Mouse (Mus musculus) gastrocnemius, adult 2 months (tissue): Measurements from ENCODE around the gene Auh. TPM values are rescaled to one million over a fixed set of nuclear protein-coding genes. Genes with fewer than 3 reads are reported as not detected.

ENCODE experiments used
- DNase-seq: peaks from one replicate; pipeline ENCODE4 v3.0.0; 2022
- H3K27ac ChIP-seq: fragments of 200-600 bp; 2 replicates; pipeline ENCODE4 v1.8.1; 2022; ENCODE audit warnings: mild to moderate bottlenecking
- H3K4me3 ChIP-seq: fragments of 200-600 bp; 2 replicates; pipeline ENCODE4 v1.8.1; 2022; ENCODE audit warnings: mild to moderate bottlenecking, moderate library complexity
- CTCF ChIP-seq: fragments of 200-600 bp; IDR thresholded peaks from 2 replicates; pipeline ENCODE4 v1.8.1; 2022; ENCODE audit warnings: antibody characterized with exemption, mild to moderate bottlenecking, moderate library complexity
- intact Hi-C: fragments of 180-260 bp; cut with DNase I; formaldehyde crosslinking; loops from one replicate; pipeline ENCODE4 v1.15.1; 2025
- total RNA-seq, 2 experiments: library from RNA; stranded (reverse); gene quantifications; 2 replicates each; pipeline ENCODE4 v1.2.3; 2021

Auh gene
- total RNA-seq, 2 experiments from 2014 or later, result 74.0 to 94.1 TPM

DNA sequence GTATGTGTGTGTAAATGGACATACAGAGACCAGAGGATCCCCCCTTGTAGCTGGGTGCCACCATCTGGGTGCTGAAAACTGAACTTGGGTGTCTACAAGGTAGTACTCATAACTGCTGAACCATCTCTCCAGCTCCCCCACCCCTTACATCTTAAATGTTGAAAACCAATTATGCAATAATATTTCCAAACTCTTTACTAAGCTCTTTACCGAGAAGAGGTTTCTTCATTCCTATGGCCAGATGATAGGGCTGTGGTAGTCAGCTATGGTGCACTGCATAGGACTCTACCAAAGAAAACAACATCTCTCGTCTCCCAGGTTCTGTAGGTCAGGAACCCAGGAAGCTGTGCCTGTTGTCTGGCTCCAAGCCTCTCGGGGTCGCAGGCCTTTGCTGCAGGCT lies 83.9 kb downstream of the Auh start:
- DNase-seq, result no peak
- H3K27ac ChIP-seq, result no peak overlapping the region; the same call in 1 of the 2 replicates
- no peak overlapping the region for H3K4me3 ChIP-seq
- no peak for TF ChIP-seq CTCF
- intact Hi-C loops, result no loop called here

DNA sequence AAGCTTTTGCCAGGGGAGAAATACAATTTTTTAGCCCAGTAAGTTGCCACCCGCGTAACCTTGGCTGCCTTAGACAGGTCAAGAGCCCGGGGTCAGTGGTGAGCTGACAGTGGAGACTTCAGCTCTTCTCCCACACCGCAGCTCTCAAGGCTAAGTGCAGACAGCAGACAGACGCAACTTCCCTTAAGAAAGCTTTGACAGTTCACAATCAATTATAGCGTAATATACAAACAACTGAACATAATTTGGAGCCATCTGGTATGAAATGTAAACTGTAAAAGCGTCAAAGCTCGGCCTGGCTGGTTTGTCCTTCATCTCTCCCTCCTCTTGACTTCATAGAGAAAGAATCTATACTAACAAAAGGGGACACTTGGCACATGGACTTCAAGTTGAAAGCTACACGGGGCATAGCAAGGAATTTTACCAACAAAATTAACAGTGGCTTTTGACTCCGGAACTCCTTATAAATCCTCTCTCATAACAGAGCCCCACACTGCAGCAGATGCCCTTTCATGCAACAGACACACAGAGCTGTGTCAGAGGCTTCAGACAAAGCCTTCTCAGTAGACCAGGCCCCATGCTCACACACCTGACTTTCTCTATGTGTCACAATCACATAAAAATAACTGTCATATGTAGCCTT lies 85.8 kb downstream of the Auh start:
- no peak for TF ChIP-seq CTCF
- DNase-seq, result no peak
- intact Hi-C loops, result no loop called here
- Histone ChIP-seq H3K27ac (no peak overlapping the region), H3K4me3 (no peak overlapping the region)

DNA sequence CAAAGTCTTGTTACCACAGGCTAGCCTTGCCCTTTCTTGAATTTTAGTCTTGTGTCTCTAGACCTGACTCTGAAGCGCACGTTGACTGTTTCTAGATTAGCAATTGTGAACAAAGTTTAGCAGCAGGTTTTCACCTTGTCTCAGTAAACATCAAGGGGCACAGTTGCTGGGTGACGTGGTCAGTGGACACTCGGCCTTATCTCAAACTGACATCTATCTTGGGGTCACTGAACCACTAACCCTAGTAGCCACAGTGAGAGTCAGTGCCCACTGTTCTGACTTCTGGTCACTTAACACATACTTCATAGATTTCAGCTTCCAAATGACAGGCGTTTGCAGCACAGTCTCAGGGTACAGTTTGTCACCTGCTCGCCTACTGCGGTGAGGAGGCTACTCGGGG lies 93.2 kb downstream of the Auh start:
- intact Hi-C loops, result no loop called here
- Histone ChIP-seq H3K4me3 (no peak overlapping the region), H3K27ac (no peak overlapping the region)
- no peak for DNase-seq
- no peak for TF ChIP-seq CTCF

DNA sequence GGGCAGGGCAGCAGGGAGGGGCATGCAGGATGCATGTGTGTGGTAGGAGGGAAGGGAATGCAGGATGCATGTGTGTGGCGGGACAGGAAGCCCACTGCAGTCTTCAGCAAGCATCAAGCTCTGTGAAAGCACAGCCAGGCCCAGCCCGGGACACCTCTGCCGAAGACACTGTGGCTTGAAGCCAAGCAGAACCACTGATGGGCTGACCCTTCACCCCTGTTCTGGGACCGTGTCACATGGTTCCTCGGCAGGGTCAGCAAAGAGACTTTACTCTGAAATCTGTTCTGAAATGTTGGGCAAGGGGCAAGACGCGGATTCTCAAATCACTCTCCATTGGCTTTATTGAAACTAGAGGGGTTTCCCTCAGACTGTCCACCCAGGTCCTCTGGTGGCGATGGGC lies 94.9 kb downstream of the Auh start:
- no peak for DNase-seq
- intact Hi-C loops, result loop anchor here (5.0 kb wide), 1 partner anchor 148 kb away; the partner anchor contains the start of gene Nfil3
- H3K4me3 ChIP-seq, result no peak overlapping the region
- H3K27ac ChIP-seq, result no peak overlapping the region
- TF ChIP-seq CTCF, result no peak

DNA sequence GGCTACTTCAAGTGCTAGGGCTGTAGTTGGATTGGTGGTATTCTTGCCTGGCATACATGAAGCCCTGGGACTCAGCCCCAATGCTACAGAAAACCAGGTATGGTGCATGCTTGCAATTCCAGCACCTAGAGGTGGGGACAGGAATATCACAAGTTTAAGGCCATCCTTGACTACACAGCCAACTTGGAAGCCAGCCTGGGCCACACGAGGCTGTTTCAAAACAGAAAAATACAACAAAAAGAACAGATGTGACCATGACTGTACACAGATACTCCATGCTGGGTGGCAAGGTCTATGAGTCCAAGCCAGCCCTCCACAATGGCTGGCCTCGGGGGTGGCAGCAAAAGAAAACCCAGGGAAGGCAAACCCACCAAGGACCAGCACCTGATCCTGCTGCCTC lies 95.7 kb downstream of the Auh start:
- Histone ChIP-seq H3K27ac (no peak overlapping the region), H3K4me3 (no peak overlapping the region)
- TF ChIP-seq CTCF, result no peak
- no peak for DNase-seq
- intact Hi-C loops, result loop anchor here (5.0 kb wide), 1 partner anchor 149 kb away; the partner anchor contains the start of gene Nfil3

DNA sequence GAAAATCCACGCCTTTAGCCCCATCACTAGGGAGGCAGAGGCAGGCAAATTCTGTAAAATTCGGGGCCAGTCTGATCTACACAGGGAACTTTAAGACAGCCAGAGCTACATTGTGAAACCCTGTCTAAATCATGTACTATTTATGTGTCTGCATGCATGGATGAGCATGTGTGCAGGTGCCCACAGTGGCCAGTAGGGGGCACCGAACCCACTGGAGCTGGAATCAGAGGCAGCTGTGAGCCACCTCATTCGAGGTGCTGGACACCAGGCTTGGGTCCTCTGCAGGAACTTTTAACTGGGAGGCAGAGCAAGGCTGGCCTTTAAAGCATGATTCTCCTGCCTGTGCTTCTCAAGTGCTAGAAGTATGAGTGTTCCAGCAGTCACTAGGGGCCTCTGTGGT lies 96.3 kb downstream of the Auh start:
- H3K4me3 ChIP-seq, result no peak overlapping the region
- DNase-seq, result peak; percentile 50
- H3K27ac ChIP-seq, result no peak overlapping the region
- intact Hi-C loops, result loop anchor here (5.0 kb wide), 1 partner anchor 149 kb away; the partner anchor contains the start of gene Nfil3
- TF ChIP-seq CTCF, result peak; percentile 65

DNA sequence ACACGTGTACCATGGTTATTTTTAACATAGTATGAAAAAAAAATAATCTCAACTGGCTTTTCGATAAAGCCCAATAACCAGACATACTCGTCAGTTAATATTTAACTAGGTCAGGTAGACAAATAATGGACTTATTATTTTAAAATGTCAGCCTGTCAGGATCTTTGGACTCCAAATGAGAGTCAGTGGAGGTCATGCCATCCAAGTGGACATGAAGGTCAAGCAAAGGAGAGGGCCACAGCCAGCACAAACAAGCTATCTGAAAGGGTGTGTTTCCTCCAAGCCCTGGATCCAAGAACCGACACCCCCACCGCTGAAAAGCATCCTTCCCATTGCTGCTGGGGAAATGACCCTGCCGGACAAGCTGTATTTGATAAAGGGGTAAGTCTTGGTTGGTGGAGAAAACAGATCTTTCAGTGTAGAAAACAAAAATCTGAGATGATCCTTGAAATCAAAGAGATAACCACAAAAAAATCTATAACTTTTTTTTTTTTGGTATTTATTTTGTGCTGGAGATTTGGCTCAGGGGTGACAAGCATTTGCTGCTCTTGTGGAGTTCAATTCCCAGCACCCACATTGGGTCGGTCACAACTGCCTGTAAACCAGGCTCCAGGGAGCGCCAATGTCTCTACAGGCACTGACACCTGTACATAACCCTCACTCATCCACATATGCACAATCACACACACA lies 96.9 kb downstream of the Auh start:
- no peak for DNase-seq
- TF ChIP-seq CTCF, result no peak
- intact Hi-C loops, result loop anchor here (5.0 kb wide), 1 partner anchor 150 kb away; the partner anchor contains the start of gene Nfil3

DNA sequence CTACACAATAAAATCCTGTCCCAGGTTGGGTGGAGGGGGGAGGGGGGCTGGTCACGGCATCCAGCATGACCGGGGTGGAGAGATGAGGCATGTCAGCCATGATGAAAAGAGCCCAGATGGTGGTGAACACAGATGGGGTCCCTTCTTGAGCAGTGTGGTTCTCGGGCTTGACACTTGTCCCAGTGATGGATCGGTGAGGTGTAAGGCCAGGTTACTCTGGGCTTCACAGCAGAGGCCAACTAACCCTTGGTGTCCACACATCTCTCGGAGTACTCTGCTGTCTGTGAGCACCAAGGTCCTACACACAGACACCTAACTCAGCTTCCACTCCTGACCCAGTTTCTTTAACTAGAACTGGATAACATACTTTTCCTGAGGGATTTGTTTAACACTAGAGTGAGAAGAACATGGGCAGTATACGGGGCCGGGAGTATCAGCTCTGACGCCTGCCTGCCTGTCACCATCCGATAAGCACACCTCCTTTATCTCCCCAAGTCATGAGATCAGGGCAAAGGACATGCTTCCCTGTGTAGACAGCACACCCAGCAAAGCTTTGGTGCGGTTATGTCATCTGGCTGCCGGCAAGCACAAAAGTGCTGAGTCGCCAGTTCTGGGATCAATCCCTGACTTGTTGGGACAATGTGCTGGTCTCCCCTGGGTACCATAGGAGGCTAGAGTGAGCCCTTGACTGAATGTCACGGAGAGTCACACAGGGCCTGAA lies 98.3 kb downstream of the Auh start:
- H3K27ac ChIP-seq, result no peak overlapping the region
- intact Hi-C loops, result loop anchor here (5.0 kb wide), 1 partner anchor 151 kb away; the partner anchor contains the start of gene Nfil3
- DNase-seq, result no peak
- no peak overlapping the region for H3K4me3 ChIP-seq
- no peak for TF ChIP-seq CTCF

More for the DNA sequence above, 96.9 kb downstream of the Auh start:
- H3K27ac ChIP-seq, result no peak overlapping the region
- H3K4me3 ChIP-seq, result no peak overlapping the region

DNA sequence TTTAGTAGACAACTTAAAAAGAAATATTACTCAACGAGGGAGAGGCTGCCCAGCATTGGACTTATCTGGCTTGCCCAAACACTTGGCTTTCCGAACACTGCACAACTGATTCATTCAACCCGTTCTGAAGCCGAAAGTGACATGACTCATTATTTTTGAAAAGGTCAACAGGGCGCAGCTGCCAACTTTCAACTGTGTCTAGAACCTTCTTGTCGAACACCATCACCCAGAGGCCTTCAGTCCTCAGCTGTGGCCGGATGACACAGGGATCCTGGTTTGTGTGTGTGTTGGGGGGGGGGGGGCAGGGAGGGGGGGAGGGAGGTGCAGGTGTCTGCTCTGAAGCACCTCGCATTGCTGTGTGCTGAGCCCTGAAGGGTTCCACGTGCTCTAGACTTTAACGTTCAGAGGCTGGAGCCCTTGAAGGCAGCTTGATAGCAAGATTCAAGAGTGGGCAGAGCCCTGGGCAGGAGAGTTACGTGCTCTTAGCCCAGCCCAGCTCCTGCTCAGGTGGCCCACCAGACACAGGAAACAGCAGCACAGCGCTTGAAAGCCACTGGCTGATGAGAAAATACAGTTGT lies 100.4 kb downstream of the Auh start:
- peak overlapping the region; percentile 46 for H3K27ac ChIP-seq
- DNase-seq, result peak; percentile 66
- H3K4me3 ChIP-seq, result no peak overlapping the region
- TF ChIP-seq CTCF, result no peak
- intact Hi-C loops, result no loop called here

DNA sequence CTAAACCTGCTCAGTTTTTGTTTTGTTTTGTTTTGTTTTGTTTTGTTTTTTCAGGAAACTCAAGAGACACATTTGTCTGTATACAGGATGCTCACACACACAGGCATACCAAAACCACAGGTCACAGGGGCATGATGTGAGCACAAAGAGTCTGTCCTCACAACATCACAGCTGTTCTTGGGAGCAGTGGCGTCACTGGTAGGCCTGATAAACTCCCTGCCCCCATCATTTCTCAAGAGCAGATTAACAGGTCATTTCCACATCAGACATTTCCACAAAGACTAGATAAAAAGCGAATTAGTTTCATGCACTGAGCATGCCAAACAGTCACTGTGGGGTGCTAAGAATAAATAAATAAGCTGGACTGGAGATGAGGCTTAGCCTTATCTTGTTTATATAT lies 101.3 kb downstream of the Auh start:
- DNase-seq, result no peak
- TF ChIP-seq CTCF, result no peak
- Histone ChIP-seq H3K4me3 (no peak overlapping the region), H3K27ac (peak overlapping the region; percentile 46)
- intact Hi-C loops, result no loop called here

DNA sequence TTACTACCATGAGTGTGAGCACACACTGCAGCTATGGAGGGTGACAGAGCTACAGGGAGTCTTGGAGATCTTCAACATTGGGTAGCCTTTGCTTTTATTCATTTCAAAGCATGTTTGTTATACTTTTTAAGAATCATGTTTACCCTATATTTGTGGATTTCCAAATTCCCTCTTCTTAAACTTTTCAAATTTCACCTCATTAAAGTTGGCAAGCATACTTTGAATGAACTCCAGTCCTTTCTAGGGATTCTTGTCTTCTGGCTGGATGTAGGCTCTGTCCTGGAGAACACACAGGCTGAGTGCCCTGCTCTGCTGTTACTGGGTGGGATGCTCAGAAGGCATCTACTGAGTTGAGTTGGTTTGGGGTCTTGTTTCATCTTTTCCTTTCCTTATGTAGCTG lies 102.8 kb downstream of the Auh start:
- no peak for TF ChIP-seq CTCF
- Histone ChIP-seq H3K4me3 (no peak overlapping the region), H3K27ac (no peak overlapping the region)
- DNase-seq, result no peak
- intact Hi-C loops, result no loop called here

DNA sequence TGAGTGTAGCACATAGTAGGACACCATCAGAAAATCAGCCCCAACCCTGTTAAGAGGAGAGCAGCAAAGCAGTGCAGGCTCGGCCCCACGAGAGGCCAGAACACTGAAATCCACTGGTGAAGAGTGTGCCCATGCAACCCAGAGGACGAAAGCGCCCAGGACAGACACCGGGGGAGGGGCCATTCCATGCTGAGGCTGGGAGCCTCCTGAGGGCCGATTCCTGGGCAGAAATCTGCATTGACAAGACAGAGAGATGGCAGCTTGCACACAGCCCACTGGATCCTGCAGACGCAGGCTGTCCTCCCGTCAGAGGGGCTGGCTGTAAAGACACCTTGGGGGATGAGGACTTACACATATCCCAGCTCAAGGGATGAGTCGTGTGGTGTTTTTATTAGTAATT lies 104.7 kb downstream of the Auh start:
- H3K4me3 ChIP-seq, result no peak overlapping the region
- intact Hi-C loops, result loop anchor here (5.0 kb wide), 2 partner anchors 53 to 112 kb away; no protein-coding TSS in a partner anchor
- no peak for TF ChIP-seq CTCF

More for the DNA sequence above, 104.7 kb downstream of the Auh start:
- H3K27ac ChIP-seq, result no peak overlapping the region
- no peak for DNase-seq
